Mouse (Mus musculus) liver, postnatal 0 days (tissue): ENCODE data around the gene Mmp17.

Source experiments
- CTCF ChIP-seq: sonication (generic); IDR thresholded peaks from 2 replicates; pipeline ENCODE4 v1.5.1; 2016; ENCODE audit warnings: antibody characterized with exemption, low read depth
- EP300 ChIP-seq: IDR thresholded peaks from 2 replicates; pipeline ENCODE4 v1.6.1; 2016; ENCODE audit warnings: antibody characterized with exemption, low read depth, mild to moderate bottlenecking

GRCm38 (mm10) chr5:129583761-129584582, at the start of gene Mmp17:
- TF ChIP-seq CTCF (peak; percentile 77), EP300 (no peak)
